Mouse (Mus musculus) heart, embryonic 16.5 days (tissue): ENCODE results near the gene Lrp11. TPM values are rescaled to one million over a fixed set of nuclear protein-coding genes. Genes with fewer than 3 reads are reported as not detected.

Experiments
- ATAC-seq: fragments of 200-750 bp; cut with Nextera tagmentation; replicated peaks from 2 replicates; pipeline ENCODE4 v1.8.0; 2017; ENCODE audit warnings: moderate number of reproducible peaks; ENCODE audit not compliant: insufficient read depth, low FRiP score; ENCODE audit errors: extremely low read depth
- H3K27ac ChIP-seq: fragments of 300-500 bp; sonication (generic); 2 replicates; pipeline ENCODE4 v1.5.1; 2014; ENCODE audit warnings: mild to moderate bottlenecking, low read length, control low read depth, moderate library complexity
- H3K27me3 ChIP-seq: fragments of 300-500 bp; sonication (generic); 2 replicates; pipeline ENCODE4 v1.6.1; 2014; ENCODE audit warnings: low read length, mixed read lengths; ENCODE audit not compliant: control insufficient read depth, insufficient read depth
- H3K36me3 ChIP-seq: fragments of 300-500 bp; sonication (generic); 2 replicates; pipeline ENCODE4 v1.6.1; 2014; ENCODE audit not compliant: control insufficient read depth, insufficient read depth
- H3K4me1 ChIP-seq: fragments of 300-500 bp; sonication (generic); 2 replicates; pipeline ENCODE4 v1.6.1; 2014; ENCODE audit warnings: low read length, mixed read lengths; ENCODE audit not compliant: control insufficient read depth, insufficient read depth
- H3K4me2 ChIP-seq: fragments of 300-500 bp; sonication (generic); 2 replicates; pipeline ENCODE4 v1.6.1; 2014; ENCODE audit warnings: low read depth, mild to moderate bottlenecking, control low read depth, low read length
- H3K4me3 ChIP-seq: fragments of 300-500 bp; sonication (generic); 2 replicates; pipeline ENCODE4 v1.5.1; 2014; ENCODE audit warnings: mild to moderate bottlenecking, control low read depth, low read length
- H3K9ac ChIP-seq: fragments of 300-500 bp; sonication (generic); 2 replicates; pipeline ENCODE4 v1.6.1; 2014; ENCODE audit warnings: low read length, control low read depth
- H3K9me3 ChIP-seq: fragments of 300-500 bp; sonication (generic); replicated peaks from 2 replicates; pipeline ENCODE4 v1.6.1; 2016; ENCODE audit warnings: low read length; ENCODE audit not compliant: control insufficient read depth
- WGBS: fragments of 180-500 bp; shearing (Covaris S2); extraction: QIAGEN DNeasy Blood & Tissue Kit; methylation state at CpG from one replicate; pipeline ENCODE4 v1.1.7; 2014; 5-methylcytosine and 5-hydroxymethylcytosine counted together
- polyA plus RNA-seq: library from polyadenylated mRNA; unstranded; fragments of >200 nt; fragmentation: Nextera tagmentation; extraction: Ambion mirVana; gene quantifications from 2 replicates; pipeline ENCODE4 v1.2.1, GENCODE M21; 2015

Gene Lrp11
- 0.84 and 1.3 TPM in 2 replicates for polyA plus RNA-seq

DNA sequence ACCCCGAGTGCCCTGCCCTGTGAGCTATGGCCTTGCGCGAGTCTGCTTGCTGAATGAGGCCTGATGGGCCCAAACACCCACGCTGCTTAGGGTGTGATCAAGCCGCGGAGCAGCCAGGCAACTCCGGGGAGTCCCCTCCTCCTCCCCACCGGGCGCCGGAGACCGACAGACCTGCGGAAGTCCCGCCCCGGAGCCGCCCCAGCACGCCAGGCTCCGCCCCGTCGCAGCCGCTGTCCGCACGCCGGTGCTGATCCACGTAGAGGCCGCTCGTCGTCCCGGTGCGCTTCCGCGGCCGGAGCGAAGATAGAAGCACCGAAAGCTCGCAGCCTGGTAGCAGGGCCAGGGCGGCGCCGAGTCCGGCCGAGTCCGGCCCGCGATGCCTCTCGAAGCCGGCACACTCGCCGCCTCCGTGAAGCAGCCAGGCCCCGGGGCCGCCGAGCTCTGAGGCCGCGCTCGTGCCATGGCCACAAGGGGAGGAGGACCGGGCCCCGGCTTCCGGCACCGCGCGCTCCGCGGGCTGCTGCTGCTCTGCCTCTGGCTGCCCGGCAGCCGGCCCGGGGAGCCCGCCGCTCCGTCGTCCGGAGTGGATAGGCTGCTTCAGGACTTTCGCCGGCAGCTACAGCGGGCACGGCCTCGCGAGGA lies at the start of gene Lrp11:
Gene Lrp11 (plus strand): TSS at position 209 of the 642 bp plus-strand sequence.
- Histone ChIP-seq H3K27me3 (peaks cover 12% of the 10 kb centered on the region), H3K27ac (peak within 1 kb of the TSS; percentile 35; the same call in 1 of the 2 replicates), H3K4me3 (peak within 1 kb of the TSS; percentile 68), H3K9ac (peak within 1 kb of the TSS; percentile 77), H3K9me3 (no peaks in the 10 kb centered on the region), H3K4me2 (peak within 1 kb of the TSS; percentile 97), H3K36me3 (no peaks in the 10 kb centered on the region), H3K4me1 (peaks cover 7% of the 10 kb centered on the region; the same call in 1 of the 2 replicates)
- ATAC-seq, result peak; percentile 98
- under 1% methylated on average over 76 of the region's 76 CpGs for WGBS

- Histone ChIP-seq H3K9ac (no peak overlapping the region), H3K9me3 (no peaks in the 10 kb centered on the region), H3K27me3 (no peaks in the 10 kb centered on the region), H3K27ac (no peak overlapping the region), H3K4me3 (no peak overlapping the region), H3K4me1 (no peaks in the 10 kb centered on the region), H3K4me2 (no peak overlapping the region), H3K36me3 (no peaks in the 10 kb centered on the region)
- ATAC-seq, result no peak
Observed at GRCm38 (mm10) chr10:7578002-7578401, 11.6 kb upstream of the Lrp11 start.

- no peaks in the 10 kb centered on the region for H3K27me3 ChIP-seq
- no peaks in the 10 kb centered on the region for H3K36me3 ChIP-seq
- no peak overlapping the region for H3K4me2 ChIP-seq
- no peaks in the 10 kb centered on the region for H3K4me1 ChIP-seq
- ATAC-seq, result no peak
- H3K9ac ChIP-seq, result no peak overlapping the region
- H3K4me3 ChIP-seq, result no peak overlapping the region
- no peak overlapping the region for H3K27ac ChIP-seq
- 90% methylated on average over 2 of the region's 2 CpGs for WGBS
- no peaks in the 10 kb centered on the region for H3K9me3 ChIP-seq
Observed at GRCm38 (mm10) chr10:7581401-7581800, 8.2 kb upstream of the Lrp11 start.

GRCm38 (mm10) chr10:7582157-7582890 lies 7.3 kb upstream of the Lrp11 start:
- peak; percentile 18; the same call in 1 of the 2 replicates for ATAC-seq
- Histone ChIP-seq H3K4me2 (no peak overlapping the region), H3K4me1 (no peaks in the 10 kb centered on the region), H3K27me3 (no peaks in the 10 kb centered on the region), H3K36me3 (no peaks in the 10 kb centered on the region), H3K27ac (no peak overlapping the region), H3K9me3 (no peaks in the 10 kb centered on the region), H3K4me3 (no peak overlapping the region), H3K9ac (no peak overlapping the region)
- WGBS, result 30% methylated on average over 11 of the region's 11 CpGs

DNA sequence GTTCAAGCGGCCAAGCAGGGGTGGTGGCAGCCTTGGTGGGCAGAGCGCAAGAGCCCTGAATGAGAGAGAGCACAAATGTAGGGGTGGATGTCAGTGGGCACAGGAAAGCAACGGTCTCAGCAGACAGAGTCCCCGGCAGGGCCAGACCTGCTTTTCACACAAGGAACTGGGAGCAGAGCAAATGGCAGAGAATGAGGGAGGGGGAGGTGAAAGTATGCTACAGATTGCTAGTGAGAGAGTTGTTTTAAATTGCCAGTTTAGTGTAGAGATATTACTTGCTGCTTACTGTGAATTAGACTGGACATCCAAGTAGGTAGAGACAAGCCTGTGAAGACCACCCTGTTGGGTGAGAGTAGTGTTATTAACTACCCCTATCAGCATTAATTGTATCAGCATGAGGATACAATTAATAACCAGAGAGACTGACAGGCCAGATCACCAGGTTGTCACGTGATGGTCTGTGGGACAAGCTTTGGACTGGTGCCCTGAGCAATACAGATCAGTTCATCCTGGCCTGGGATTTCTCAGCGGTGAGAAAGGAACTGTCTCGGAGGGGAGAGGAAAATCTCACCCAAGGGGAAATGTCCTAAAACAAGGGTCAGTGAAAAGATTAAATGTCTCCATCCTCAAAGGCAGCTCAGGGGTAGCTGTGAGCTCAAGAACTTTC lies 6.6 kb upstream of the Lrp11 start:
- no peak for ATAC-seq
- Histone ChIP-seq H3K36me3 (no peaks in the 10 kb centered on the region), H3K27ac (no peak overlapping the region), H3K9me3 (no peaks in the 10 kb centered on the region), H3K27me3 (no peaks in the 10 kb centered on the region), H3K9ac (no peak overlapping the region), H3K4me3 (no peak overlapping the region), H3K4me2 (no peak overlapping the region), H3K4me1 (no peaks in the 10 kb centered on the region)
- 33% methylated on average over 7 of the region's 7 CpGs for WGBS

GRCm38 (mm10) chr10:7586771-7587170 lies 2.8 kb upstream of the Lrp11 start:
- Histone ChIP-seq H3K9ac (no peak overlapping the region), H3K4me1 (peaks cover 7% of the 10 kb centered on the region; the same call in 1 of the 2 replicates), H3K9me3 (no peaks in the 10 kb centered on the region), H3K27me3 (peaks cover 9% of the 10 kb centered on the region), H3K4me3 (no peak overlapping the region), H3K4me2 (no peak overlapping the region), H3K36me3 (no peaks in the 10 kb centered on the region), H3K27ac (no peak overlapping the region)
- 57% methylated on average over 2 of the region's 2 CpGs for whole genome bisulfite sequencing
- ATAC-seq, result no peak

DNA sequence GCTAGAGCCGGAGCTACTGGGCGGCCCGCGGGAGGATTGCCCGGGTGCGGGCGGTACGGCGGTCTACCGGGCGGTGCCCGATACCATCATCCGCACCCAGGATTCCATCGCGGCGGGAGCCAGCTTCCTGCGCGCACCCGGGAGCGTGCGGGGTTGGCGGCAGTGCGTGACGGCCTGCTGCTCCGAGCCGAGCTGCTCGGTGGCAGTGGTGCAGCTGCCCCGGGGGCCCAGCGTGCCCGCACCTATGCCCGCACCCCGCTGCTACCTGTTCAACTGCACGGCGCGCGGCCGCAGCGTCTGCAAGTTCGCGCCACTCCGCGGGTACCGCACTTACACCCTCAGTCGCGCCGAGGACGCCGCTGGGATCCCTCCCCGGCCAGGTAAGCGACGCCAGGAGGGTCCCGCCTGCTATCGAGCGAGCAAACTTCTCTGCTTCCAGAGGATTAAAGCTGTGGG lies 662 bp downstream of the Lrp11 start:
- 0 out of 2 replicates have a peak, but pooled peaks have one; percentile 3 for ATAC-seq
- H3K27ac ChIP-seq, result no peak overlapping the region
- H3K36me3 ChIP-seq, result no peaks in the 10 kb centered on the region
- H3K9me3 ChIP-seq, result no peaks in the 10 kb centered on the region
- peak overlapping the region; percentile 97 for H3K4me2 ChIP-seq
- peaks cover 12% of the 10 kb centered on the region for H3K27me3 ChIP-seq
- H3K9ac ChIP-seq, result peak overlapping the region; percentile 62
- peak overlapping the region; percentile 68 for H3K4me3 ChIP-seq
- under 1% methylated on average over 54 of the region's 54 CpGs for WGBS
- H3K4me1 ChIP-seq, result peaks cover 7% of the 10 kb centered on the region; the same call in 1 of the 2 replicates

DNA sequence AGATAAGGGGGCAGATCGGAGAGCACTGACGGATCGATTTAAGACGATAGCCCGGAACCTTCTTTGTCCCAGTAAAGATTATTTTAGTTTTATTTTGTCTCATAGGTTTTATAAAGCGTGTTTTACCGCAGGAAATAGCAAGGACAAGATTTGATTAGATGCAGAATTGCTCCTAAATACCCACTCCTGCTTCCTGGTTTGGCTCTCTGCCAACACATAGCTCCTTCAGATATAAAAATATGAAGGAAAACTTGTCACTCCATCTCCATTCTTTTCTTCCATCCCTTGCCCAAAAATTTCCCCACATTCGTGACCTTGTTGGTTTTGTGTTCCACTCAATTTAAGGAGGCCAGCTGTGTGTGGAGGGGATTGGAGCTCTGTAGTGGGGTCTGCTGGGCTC lies 1.2 kb downstream of the Lrp11 start:
- Histone ChIP-seq H3K4me2 (peak overlapping the region; percentile 97), H3K36me3 (no peaks in the 10 kb centered on the region), H3K9ac (no peak overlapping the region), H3K4me3 (peak overlapping the region; percentile 68), H3K27me3 (peaks cover 12% of the 10 kb centered on the region), H3K9me3 (no peaks in the 10 kb centered on the region), H3K4me1 (peaks cover 7% of the 10 kb centered on the region; the same call in 1 of the 2 replicates), H3K27ac (no peak overlapping the region)
- 6% methylated on average over 8 of the region's 8 CpGs for WGBS
- ATAC-seq, result no peak
